18 mouse cellular contexts compared by ENCODE assay signal in genomic region chr5:89370140-89370539, GRCm38 (mm10).
DNase-seq lines count a peak whose midpoint lies in the region; ATAC-seq and TF ChIP-seq lines count a peak whose summit lies in the region.
"Had no signal": no experiment of that assay in that cellular context is flagged by ENCODE, and none has a peak within 500 bp of the region (broad histone marks: within the 10 kb centered on the region; RNA-seq: fewer than 3 reads in every experiment).

No protein-coding gene starts in this region.

- H3K4me3 ChIP-seq in heart, embryonic 16.5 days (ENCODE audit: low read length) = no peak overlapping the region
- H3K4me3 ChIP-seq in kidney, postnatal 0 days (replicated peaks; ENCODE audit: low read depth, low read length) = no peak overlapping the region
- no peak overlapping the region for H3K4me3 ChIP-seq in forebrain, embryonic 16.5 days (replicated peaks; ENCODE audit: low read length)
- H3K4me3 ChIP-seq: forebrain, embryonic 15.5 days; hindbrain, embryonic 10.5 days; limb, embryonic 10.5 days had no signal

- no peaks in the 10 kb centered on the region for H3K36me3 ChIP-seq in heart, embryonic 16.5 days (ENCODE audit: control insufficient read depth, insufficient read depth)
- no peaks in the 10 kb centered on the region for H3K36me3 ChIP-seq in kidney, postnatal 0 days (ENCODE audit: insufficient read depth, low read length)
- H3K36me3 ChIP-seq in forebrain, embryonic 16.5 days (ENCODE audit: control insufficient read depth, insufficient read depth) = no peaks in the 10 kb centered on the region
- H3K36me3 ChIP-seq: forebrain, embryonic 15.5 days; hindbrain, embryonic 10.5 days; limb, embryonic 10.5 days had no signal

- TF ChIP-seq CTCF in kidney, postnatal 0 days (IDR thresholded peaks at IDR 0.05; ENCODE audit: low read depth) = no peak
- TF ChIP-seq CTCF in Patski (IDR thresholded peaks at IDR 0.05) = no peak

- peak; percentile 41; the same call in 1 of the 2 replicates for ATAC-seq in heart, embryonic 16.5 days (replicated peaks; ENCODE audit: extremely low read depth, insufficient read depth, low FRiP score)
- no peak; the same call in 1 of the 2 replicates for ATAC-seq in kidney, postnatal 0 days (replicated peaks; ENCODE audit: low FRiP score, low read depth)
- ATAC-seq in Patski = peak; percentile 88
- ATAC-seq in forebrain, embryonic 16.5 days = no peak
- no peak for ATAC-seq in activated CD4-positive, CD25-positive, alpha-beta regulatory T cell, adult 4 months
- ATAC-seq: forebrain, embryonic 15.5 days; liver, postnatal 0 days had no signal

- in situ Hi-C loops in Patski (cut with MboI; ENCODE audit: low pct_unique_long_range_greater_than_20kb) = no loop called here

- POLR2A ChIA-PET in Patski (lab: Charles Lee) = no interaction called here

- no peaks in the 10 kb centered on the region for H3K9me3 ChIP-seq in heart, embryonic 16.5 days (replicated peaks; ENCODE audit: control insufficient read depth, low read length)
- no peaks in the 10 kb centered on the region for H3K9me3 ChIP-seq in kidney, postnatal 0 days (replicated peaks; ENCODE audit: low read length)
- no peaks in the 10 kb centered on the region for H3K9me3 ChIP-seq in forebrain, embryonic 16.5 days (ENCODE audit: control insufficient read depth, low read length)
- H3K9me3 ChIP-seq: forebrain, embryonic 15.5 days; hindbrain, embryonic 10.5 days; limb, embryonic 10.5 days had no signal

- no peaks in the 10 kb centered on the region for H3K27me3 ChIP-seq in heart, embryonic 16.5 days (ENCODE audit: control insufficient read depth, insufficient read depth, low read length)
- no peaks in the 10 kb centered on the region for H3K27me3 ChIP-seq in kidney, postnatal 0 days (ENCODE audit: insufficient read depth, low read length)
- no peaks in the 10 kb centered on the region for H3K27me3 ChIP-seq in Patski
- no peaks in the 10 kb centered on the region for H3K27me3 ChIP-seq in forebrain, embryonic 16.5 days (replicated peaks; ENCODE audit: control insufficient read depth, insufficient read depth, low read length)
- H3K27me3 ChIP-seq: forebrain, embryonic 15.5 days had no signal

- no peak overlapping the region; the same call in 1 of the 2 replicates for H3K27ac ChIP-seq in heart, embryonic 16.5 days (ENCODE audit: low read length)
- no peak overlapping the region for H3K27ac ChIP-seq in kidney, postnatal 0 days
- no peak overlapping the region for H3K27ac ChIP-seq in forebrain, embryonic 16.5 days (ENCODE audit: low read length)
- H3K27ac ChIP-seq: forebrain, embryonic 15.5 days; hindbrain, embryonic 10.5 days; limb, embryonic 10.5 days had no signal

- H3K9ac ChIP-seq in heart, embryonic 16.5 days (ENCODE audit: low read length) = no peak overlapping the region
- H3K9ac ChIP-seq in kidney, postnatal 0 days (ENCODE audit: low read depth, low read length) = no peak overlapping the region
- no peak overlapping the region for H3K9ac ChIP-seq in forebrain, embryonic 16.5 days (replicated peaks; ENCODE audit: low read depth, low read length)
- H3K9ac ChIP-seq: forebrain, embryonic 15.5 days; liver, postnatal 0 days had no signal

- H3K4me2 ChIP-seq in heart, embryonic 16.5 days (ENCODE audit: low read depth, low read length) = no peak overlapping the region
- H3K4me2 ChIP-seq in kidney, postnatal 0 days (ENCODE audit: low read length) = no peak overlapping the region
- H3K4me2 ChIP-seq in forebrain, embryonic 16.5 days (ENCODE audit: low read length) = no peak overlapping the region
- H3K4me2 ChIP-seq: forebrain, embryonic 15.5 days; heart, embryonic 11.5 days; midbrain, embryonic 11.5 days had no signal

- peaks cover 6% of the 10 kb centered on the region for H3K4me1 ChIP-seq in heart, embryonic 16.5 days (ENCODE audit: control insufficient read depth, insufficient read depth, low read length)
- H3K4me1 ChIP-seq in kidney, postnatal 0 days (replicated peaks; ENCODE audit: insufficient read depth, low read length) = no peaks in the 10 kb centered on the region
- no peaks in the 10 kb centered on the region for H3K4me1 ChIP-seq in forebrain, embryonic 16.5 days (replicated peaks; ENCODE audit: control insufficient read depth, insufficient read depth, low read length)
- H3K4me1 ChIP-seq: forebrain, embryonic 15.5 days; hindbrain, embryonic 10.5 days; limb, embryonic 10.5 days had no signal

- WGBS in heart, embryonic 16.5 days = 8% methylated on average over 1 of the region's 1 CpGs
- WGBS in kidney, postnatal 0 days = 50% methylated on average over 1 of the region's 1 CpGs
- 24% methylated on average over 1 of the region's 1 CpGs for WGBS in forebrain, embryonic 16.5 days

- no peak for DNase-seq in heart, adult 11 months
- peak; percentile 66 for DNase-seq in kidney, postnatal 0 days (ENCODE audit: low spot score)
- DNase-seq in kidney, adult 9 months = no peak
- no peak for DNase-seq in Patski (ENCODE audit: low read depth, low spot score)
- peak; percentile 6 for DNase-seq in mesoderm, embryonic 11.5 days (ENCODE audit: low read depth, low spot score)
- DNase-seq: cerebellum, adult 8-10 months; gastrocnemius, postnatal 36 days; liver, postnatal 0 days; lung, postnatal 4 days; thymus, postnatal 25 days had no signal

- CTCF ChIA-PET in Patski (lab: Charles Lee) = interaction anchor here (2.2 kb wide), 1 partner anchor 486 kb away, joined by 7 read pairs; no protein-coding TSS in a partner anchor

Comparison
In these comparisons a context has a peak if more than half of its experiments do, and no peak if none do; other contexts are left out.
1. DNase-seq: peak in kidney, postnatal 0 days (single experiment) and mesoderm, embryonic 11.5 days (single experiment); none in heart, adult 11 months (single experiment), kidney, adult 9 months (single experiment) and Patski (single experiment).
2. ATAC-seq: peak in heart, embryonic 16.5 days (single experiment) and Patski (single experiment); none in kidney, postnatal 0 days (single experiment), forebrain, embryonic 16.5 days (single experiment) and activated CD4-positive, CD25-positive, alpha-beta regulatory T cell, adult 4 months (single experiment).